Mouse (Mus musculus) neural tube, embryonic 11.5 days (tissue): ENCODE results near the gene Fbxw26. TPM values are rescaled to one million over a fixed set of nuclear protein-coding genes. Genes with fewer than 3 reads are reported as not detected.
"Not testable (repeated sequence)": the region's sequence is repeated elsewhere in the genome, so short reads cannot be mapped to it uniquely, and the experiment has no call there.

Experiments used
- ATAC-seq: fragments of 200-750 bp; cut with Nextera tagmentation; 2 replicates; pipeline ENCODE4 v1.8.0; 2017; ENCODE audit warnings: moderate number of reproducible peaks, mild to moderate bottlenecking, moderate TSS enrichment, moderate library complexity; ENCODE audit not compliant: insufficient read depth, low FRiP score, low TSS enrichment
- DNase-seq: peaks from one replicate; pipeline ENCODE4 v3.0.0-alpha.2; 2015; ENCODE audit warnings: low spot score
- H3K27ac ChIP-seq: fragments of 300-500 bp; sonication (generic); 2 replicates; pipeline ENCODE4 v1.5.1; 2014; ENCODE audit warnings: low read depth, mild to moderate bottlenecking, low read length
- H3K27me3 ChIP-seq: fragments of 300-500 bp; sonication (generic); 2 replicates; pipeline ENCODE4 v1.6.1; 2014; ENCODE audit warnings: mild to moderate bottlenecking, low read length, mixed read lengths; ENCODE audit not compliant: control insufficient read depth, insufficient read depth
- H3K36me3 ChIP-seq: fragments of 300-500 bp; sonication (generic); 2 replicates; pipeline ENCODE4 v1.6.1; 2014; ENCODE audit warnings: mild to moderate bottlenecking, low read length, moderate library complexity, mixed read lengths; ENCODE audit not compliant: control insufficient read depth, insufficient read depth
- H3K4me1 ChIP-seq: fragments of 300-500 bp; sonication (generic); 2 replicates; pipeline ENCODE4 v1.6.1; 2014; ENCODE audit warnings: low read length, mixed read lengths; ENCODE audit not compliant: control insufficient read depth, insufficient read depth
- H3K4me2 ChIP-seq: fragments of 300-500 bp; sonication (generic); 2 replicates; pipeline ENCODE4 v1.6.1; 2014; ENCODE audit warnings: low read depth, mild to moderate bottlenecking, moderate library complexity
- H3K4me3 ChIP-seq: fragments of 300-500 bp; sonication (generic); 2 replicates; pipeline ENCODE4 v1.5.1; 2014; ENCODE audit warnings: low read depth, low read length
- H3K9ac ChIP-seq: fragments of 300-500 bp; sonication (generic); 2 replicates; pipeline ENCODE4 v1.6.1; 2014; ENCODE audit warnings: mild to moderate bottlenecking, low read length
- H3K9me3 ChIP-seq: fragments of 300-500 bp; sonication (generic); 2 replicates; pipeline ENCODE4 v1.6.1; 2016; ENCODE audit warnings: low read length; ENCODE audit not compliant: control insufficient read depth
- WGBS: fragments of 180-500 bp; shearing (Covaris S2); extraction: QIAGEN DNeasy Blood & Tissue Kit; methylation state at CpG from one replicate; pipeline ENCODE4 v1.1.7; 2014; 5-methylcytosine and 5-hydroxymethylcytosine counted together
- polyA plus RNA-seq: library from polyadenylated mRNA; unstranded; fragments of >200 nt; fragmentation: Nextera tagmentation; extraction: Ambion mirVana; gene quantifications from 2 replicates; pipeline ENCODE4 v1.2.1, GENCODE M21; 2014

Gene Fbxw26
- polyA plus RNA-seq, result not detected in 2 replicates

DNA sequence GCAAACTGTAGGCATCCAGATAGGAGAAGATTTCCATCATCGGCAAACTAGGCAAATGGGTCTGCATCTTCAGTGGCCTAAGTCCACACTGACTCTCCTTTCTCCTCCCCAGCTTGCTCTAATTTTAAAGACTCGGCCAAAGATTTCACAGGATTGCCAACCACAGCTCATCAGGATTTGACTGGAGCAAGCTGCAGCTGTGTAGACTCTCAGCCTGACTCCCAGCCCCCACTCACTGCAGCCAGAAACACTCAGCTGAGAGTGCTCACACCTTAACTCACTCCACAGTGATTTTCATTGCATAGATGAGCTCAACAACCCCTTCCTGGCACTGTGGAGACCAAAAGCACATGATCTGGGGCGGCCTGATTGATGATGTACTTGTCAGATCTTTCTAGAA is at the start of gene Fbxw26:
Fbxw26 (minus strand) TSS at position 101 of the 400 bp plus-strand sequence.
- H3K27me3 ChIP-seq, H3K36me3 ChIP-seq, H3K4me1 ChIP-seq, DNase-seq, H3K9ac ChIP-seq, H3K4me2 ChIP-seq, H3K4me3 ChIP-seq, H3K27ac ChIP-seq, H3K9me3 ChIP-seq, ATAC-seq: not testable (repeated sequence)
- 80% methylated on average over 3 of the region's 3 CpGs for WGBS

DNA sequence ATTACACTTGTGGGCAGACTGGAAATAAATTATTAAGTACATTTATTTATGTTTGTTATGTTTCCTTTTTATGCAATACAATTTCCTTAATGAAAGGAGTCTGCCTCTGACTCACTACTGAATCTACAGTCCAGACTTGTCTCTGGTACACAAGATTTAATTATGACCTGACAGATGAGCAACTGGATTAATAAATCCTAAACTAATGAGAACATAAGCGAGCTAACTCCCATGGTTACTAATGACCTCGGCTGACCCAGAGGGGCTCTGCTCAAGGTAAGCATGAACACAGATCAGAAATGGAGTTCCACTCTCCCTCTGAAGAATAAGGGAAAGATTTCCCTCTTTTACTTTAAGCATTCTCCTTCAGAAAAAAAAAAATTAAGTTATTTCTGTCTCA is 49.3 kb upstream of the Fbxw26 start:
- Histone ChIP-seq H3K36me3 (no peaks in the 10 kb centered on the region), H3K4me1 (no peaks in the 10 kb centered on the region)

DNA sequence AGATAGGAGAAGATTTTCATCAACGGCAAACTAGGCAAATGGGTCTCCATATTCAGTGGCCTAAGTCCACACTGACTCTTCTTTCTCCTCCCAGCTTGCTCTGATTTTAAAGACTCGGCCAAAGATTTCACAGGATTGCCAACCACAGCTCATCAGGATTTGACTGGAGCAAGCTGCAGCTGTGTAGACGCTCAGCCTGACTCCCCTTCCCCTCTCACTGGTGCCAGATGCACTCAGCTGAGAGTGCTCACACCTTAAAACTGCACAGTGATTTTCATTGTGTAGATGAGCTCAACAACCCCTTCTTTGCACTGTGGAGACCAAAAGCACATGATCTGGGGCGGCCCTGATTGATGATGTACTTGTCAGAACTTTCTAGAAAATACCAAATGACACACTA is 44.7 kb upstream of the Fbxw26 start, which contains the start of gene Fbxw27:
Fbxw27 (minus strand) TSS at position 101 of the 400 bp plus-strand sequence.
- WGBS, result 81% methylated on average over 4 of the region's 4 CpGs
- not testable (repeated sequence) for H3K9ac ChIP-seq, H3K9me3 ChIP-seq, H3K27ac ChIP-seq, H3K36me3 ChIP-seq, DNase-seq, H3K4me2 ChIP-seq, H3K4me3 ChIP-seq, ATAC-seq, H3K4me1 ChIP-seq, H3K27me3 ChIP-seq

More for the DNA sequence above, 49.3 kb upstream of the Fbxw26 start:
- Histone ChIP-seq H3K27ac (no peak overlapping the region), H3K4me2 (no peak overlapping the region), H3K9me3 (no peaks in the 10 kb centered on the region), H3K27me3 (no peaks in the 10 kb centered on the region), H3K4me3 (no peak overlapping the region), H3K9ac (no peak overlapping the region)
- 84% methylated on average over 2 of the region's 2 CpGs for WGBS
- ATAC-seq, result no peak
- DNase-seq, result no peak

DNA sequence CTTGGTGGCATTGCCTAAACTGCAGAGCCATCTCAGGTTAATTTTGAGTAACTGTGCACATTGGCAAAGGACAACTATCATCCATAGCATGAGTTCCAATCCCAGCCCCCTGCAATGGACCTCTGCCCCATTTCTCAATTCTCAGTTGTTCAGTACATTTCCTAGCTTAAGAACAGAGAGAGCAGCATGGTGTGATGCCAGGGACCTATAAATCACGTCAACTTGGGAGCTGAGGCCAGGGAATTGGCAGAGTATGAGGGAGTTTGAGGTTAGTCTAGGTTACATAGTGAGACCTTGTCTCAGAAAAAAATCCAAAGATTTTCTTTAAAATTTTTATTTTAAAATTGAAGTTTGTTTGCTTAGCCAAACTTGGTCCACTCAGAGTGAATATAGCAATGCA is 21.0 kb upstream of the Fbxw26 start:
- WGBS, result 76% methylated on average over 1 of the region's 1 CpGs
- not testable (repeated sequence) for ATAC-seq, H3K9me3 ChIP-seq, H3K27ac ChIP-seq, DNase-seq, H3K36me3 ChIP-seq, H3K4me1 ChIP-seq, H3K27me3 ChIP-seq, H3K9ac ChIP-seq, H3K4me2 ChIP-seq, H3K4me3 ChIP-seq

DNA sequence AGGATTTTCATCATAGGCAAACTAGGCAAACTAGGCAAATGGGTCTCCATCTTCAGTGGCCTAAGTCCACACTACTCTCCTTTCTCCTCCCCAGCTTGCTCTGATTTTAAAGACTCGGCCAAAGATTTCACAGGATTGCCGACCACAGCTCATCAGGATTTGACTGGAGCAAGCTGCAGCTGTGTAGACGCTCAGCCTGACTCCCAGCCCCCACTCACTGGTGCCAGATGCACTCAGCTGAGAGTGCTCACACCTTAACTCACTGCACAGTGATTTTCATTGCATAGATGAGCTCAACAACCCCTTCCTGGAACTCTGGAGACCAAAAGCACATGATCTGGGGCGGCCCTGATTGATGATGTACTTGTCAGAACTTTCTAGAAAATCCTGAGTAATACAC is 43.3 kb downstream of the Fbxw26 start, which contains the start of gene Fbxw18:
Fbxw18 (minus strand) TSS at position 101 of the 400 bp plus-strand sequence.
- not testable (repeated sequence) for H3K4me3 ChIP-seq, H3K9me3 ChIP-seq, H3K9ac ChIP-seq, H3K27me3 ChIP-seq, H3K4me1 ChIP-seq, ATAC-seq, H3K4me2 ChIP-seq, H3K36me3 ChIP-seq, DNase-seq, H3K27ac ChIP-seq
- 77% methylated on average over 4 of the region's 4 CpGs for WGBS

DNA sequence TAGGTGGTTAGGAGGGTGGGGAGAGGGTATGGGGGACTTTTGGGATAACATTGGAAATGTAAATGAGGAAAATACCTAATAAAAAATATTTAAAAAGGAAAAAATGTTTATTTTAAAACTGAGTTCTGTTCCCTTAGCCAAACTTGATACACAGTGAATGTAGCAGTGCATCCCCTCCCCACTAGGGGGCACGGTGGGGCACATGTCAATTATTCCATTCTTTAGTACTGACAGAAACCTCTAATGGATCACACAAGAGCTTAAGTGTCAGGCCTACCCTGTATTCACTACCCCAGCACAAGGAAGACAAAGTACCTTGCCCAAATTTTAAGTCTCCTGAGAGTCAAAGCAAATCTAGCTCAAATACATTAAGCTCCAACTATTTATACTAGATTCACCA is 60.6 kb downstream of the Fbxw26 start:
- Histone ChIP-seq H3K36me3 (no peaks in the 10 kb centered on the region), H3K4me1 (no peaks in the 10 kb centered on the region), H3K4me3 (no peak overlapping the region), H3K27ac (no peak overlapping the region), H3K9me3 (no peaks in the 10 kb centered on the region), H3K4me2 (no peak overlapping the region), H3K9ac (no peak overlapping the region), H3K27me3 (no peaks in the 10 kb centered on the region)
- ATAC-seq (no peak), DNase-seq (no peak)
- 21% methylated on average over 1 of the region's 1 CpGs for WGBS

Other genes starting within 250 kb of the Fbxw26 start
- gene Fbxw15, start 177.8 kb downstream of the Fbxw26 start, polyA plus RNA-seq, result not detected in 2 replicates
- gene Fbxw24, start 120.0 kb downstream of the Fbxw26 start, polyA plus RNA-seq, result not detected in 2 replicates
- gene Fbxw25, start 81.4 kb downstream of the Fbxw26 start, polyA plus RNA-seq, result not detected in 2 replicates
- gene Fbxw18, start 43.4 kb downstream of the Fbxw26 start, polyA plus RNA-seq, result not detected in 2 replicates
- gene Fbxw27, start 44.6 kb upstream of the Fbxw26 start, polyA plus RNA-seq, result not detected in 2 replicates
- gene Spink8, start 66.2 kb upstream of the Fbxw26 start, polyA plus RNA-seq, result not detected in 2 replicates
- gene Nme6, start 86.7 kb upstream of the Fbxw26 start, polyA plus RNA-seq, result 83.9 and 87.2 TPM in 2 replicates
- 0.68 and 1.1 TPM in 2 replicates for gene Camp, start 103.5 kb upstream of the Fbxw26 start, polyA plus RNA-seq
- gene Cdc25a, start 129.5 kb upstream of the Fbxw26 start, polyA plus RNA-seq, result 35.4 and 37.9 TPM in 2 replicates
- gene Map4, start 185.4 kb upstream of the Fbxw26 start, polyA plus RNA-seq, result 116 and 129 TPM in 2 replicates